Mouse (Mus musculus): ENCODE results near the gene Tmem9b. TPM values are rescaled to one million over a fixed set of nuclear protein-coding genes. Genes with fewer than 3 reads are reported as not detected.

Gene Tmem9b
- polyA plus RNA-seq, 1 experiment from 2014 or later: 95.7 TPM

GRCm38 (mm10) chr7:109790818-109791217, 38.1 kb upstream of the Tmem9b start:
- 43% methylated on average over 3 of the region's 3 CpGs for WGBS
- peaks cover 4% of the 10 kb centered on the region; the same call in 1 of the 2 replicates for H3K4me1 ChIP-seq (replicated peaks; ENCODE audit: insufficient read depth, low read length)
- DNase-seq (ENCODE audit: low spot score) (peak; percentile 61), ATAC-seq (replicated peaks; ENCODE audit: low FRiP score, low read depth) (peak; percentile 65; the same call in 1 of the 2 replicates)
- H3K4me3 ChIP-seq (replicated peaks; ENCODE audit: low read depth, low read length): no peak overlapping the region
- no peaks in the 10 kb centered on the region for H3K27me3 ChIP-seq (ENCODE audit: insufficient read depth, low read length)
- no peaks in the 10 kb centered on the region for H3K36me3 ChIP-seq (ENCODE audit: insufficient read depth, low read length)
- H3K27ac ChIP-seq: no peak overlapping the region
- H3K4me2 ChIP-seq (ENCODE audit: low read length): no peak overlapping the region
- TF ChIP-seq CTCF (IDR thresholded peaks at IDR 0.05; ENCODE audit: low read depth): no peak
- no peaks in the 10 kb centered on the region for H3K9me3 ChIP-seq (replicated peaks; ENCODE audit: low read length)
- H3K9ac ChIP-seq (ENCODE audit: low read depth, low read length): no peak overlapping the region

- no peak overlapping the region for H3K4me2 ChIP-seq (ENCODE audit: low read length)
- H3K27ac ChIP-seq: no peak overlapping the region
- no peak for TF ChIP-seq CTCF (IDR thresholded peaks at IDR 0.05; ENCODE audit: low read depth)
- no peaks in the 10 kb centered on the region for H3K36me3 ChIP-seq (ENCODE audit: insufficient read depth, low read length)
- no peak overlapping the region for H3K4me3 ChIP-seq (replicated peaks; ENCODE audit: low read depth, low read length)
- no peak overlapping the region for H3K9ac ChIP-seq (ENCODE audit: low read depth, low read length)
- no peaks in the 10 kb centered on the region for H3K9me3 ChIP-seq (replicated peaks; ENCODE audit: low read length)
- no peaks in the 10 kb centered on the region for H3K27me3 ChIP-seq (ENCODE audit: insufficient read depth, low read length)
- no peak for ATAC-seq (replicated peaks; ENCODE audit: low FRiP score, low read depth)
- WGBS: 73% methylated on average over 2 of the region's 2 CpGs
- H3K4me1 ChIP-seq (replicated peaks; ENCODE audit: insufficient read depth, low read length): no peaks in the 10 kb centered on the region
- DNase-seq (ENCODE audit: low spot score): no peak
These were observed 35.2 kb upstream of the Tmem9b start for GRCm38 (mm10) chr7:109787860-109788259.

- ATAC-seq (replicated peaks; ENCODE audit: low FRiP score, low read depth) (no peak), DNase-seq (ENCODE audit: low spot score) (no peak)
- H3K9me3 ChIP-seq (replicated peaks; ENCODE audit: low read length): no peaks in the 10 kb centered on the region
- no peak overlapping the region for H3K4me2 ChIP-seq (ENCODE audit: low read length)
- H3K36me3 ChIP-seq (ENCODE audit: insufficient read depth, low read length): no peaks in the 10 kb centered on the region
- H3K27ac ChIP-seq: no peak overlapping the region
- no peaks in the 10 kb centered on the region; the same call in 1 of the 2 replicates for H3K4me1 ChIP-seq (replicated peaks; ENCODE audit: insufficient read depth, low read length)
- H3K4me3 ChIP-seq (replicated peaks; ENCODE audit: low read depth, low read length): no peak overlapping the region
- no peak overlapping the region for H3K9ac ChIP-seq (ENCODE audit: low read depth, low read length)
- 27% methylated on average over 7 of the region's 7 CpGs for WGBS
- no peak for TF ChIP-seq CTCF (IDR thresholded peaks at IDR 0.05; ENCODE audit: low read depth)
- peaks cover 24% of the 10 kb centered on the region for H3K27me3 ChIP-seq (ENCODE audit: insufficient read depth, low read length)
These were observed 30.6 kb upstream of the Tmem9b start for GRCm38 (mm10) chr7:109783281-109783680.

- Histone ChIP-seq H3K27ac (no peak within 1 kb of the TSS), H3K9me3 (replicated peaks; ENCODE audit: low read length) (no peaks in the 10 kb centered on the region), H3K36me3 (ENCODE audit: insufficient read depth, low read length) (no peaks in the 10 kb centered on the region), H3K4me2 (ENCODE audit: low read length) (peak within 1 kb of the TSS; percentile 91), H3K4me3 (replicated peaks; ENCODE audit: low read depth, low read length) (peak within 1 kb of the TSS; percentile 45), H3K9ac (ENCODE audit: low read depth, low read length) (peak within 1 kb of the TSS; percentile 40; the same call in 1 of the 2 replicates), H3K4me1 (replicated peaks; ENCODE audit: insufficient read depth, low read length) (no peaks in the 10 kb centered on the region; the same call in 1 of the 2 replicates), H3K27me3 (ENCODE audit: insufficient read depth, low read length) (peaks cover 24% of the 10 kb centered on the region)
- no peak for TF ChIP-seq CTCF (IDR thresholded peaks at IDR 0.05; ENCODE audit: low read depth)
- ATAC-seq (replicated peaks; ENCODE audit: low FRiP score, low read depth) (peak; percentile 78), DNase-seq (ENCODE audit: low spot score) (peak; percentile 85)
- WGBS: 2% methylated on average over 52 of the region's 52 CpGs
These were observed 29.0 kb upstream of the Tmem9b start, which contains the start of gene Nrip3 for GRCm38 (mm10) chr7:109781470-109782203. Gene Nrip3, minus strand, starts transcription at chr7:109782025.

GRCm38 (mm10) chr7:109781087-109781469, 28.4 kb upstream of the Tmem9b start:
- Histone ChIP-seq H3K27ac (no peak overlapping the region), H3K27me3 (ENCODE audit: insufficient read depth, low read length) (peaks cover 24% of the 10 kb centered on the region), H3K9ac (ENCODE audit: low read depth, low read length) (peak overlapping the region; percentile 40; the same call in 1 of the 2 replicates), H3K9me3 (replicated peaks; ENCODE audit: low read length) (no peaks in the 10 kb centered on the region), H3K4me1 (replicated peaks; ENCODE audit: insufficient read depth, low read length) (no peaks in the 10 kb centered on the region; the same call in 1 of the 2 replicates), H3K4me3 (replicated peaks; ENCODE audit: low read depth, low read length) (peak overlapping the region; percentile 45), H3K36me3 (ENCODE audit: insufficient read depth, low read length) (no peaks in the 10 kb centered on the region), H3K4me2 (ENCODE audit: low read length) (peak overlapping the region; percentile 91)
- no peak for DNase-seq (ENCODE audit: low spot score)
- under 1% methylated on average over 24 of the region's 24 CpGs for WGBS
- no peak for TF ChIP-seq CTCF (IDR thresholded peaks at IDR 0.05; ENCODE audit: low read depth)
- peak; percentile 55 for ATAC-seq (replicated peaks; ENCODE audit: low FRiP score, low read depth)

GRCm38 (mm10) chr7:109772251-109772650, 19.6 kb upstream of the Tmem9b start:
- DNase-seq (ENCODE audit: low spot score) (no peak), ATAC-seq (replicated peaks; ENCODE audit: low FRiP score, low read depth) (no peak)
- TF ChIP-seq CTCF (IDR thresholded peaks at IDR 0.05; ENCODE audit: low read depth): no peak
- Histone ChIP-seq H3K27ac (no peak overlapping the region), H3K9me3 (replicated peaks; ENCODE audit: low read length) (no peaks in the 10 kb centered on the region), H3K36me3 (ENCODE audit: insufficient read depth, low read length) (no peaks in the 10 kb centered on the region), H3K4me3 (replicated peaks; ENCODE audit: low read depth, low read length) (no peak overlapping the region), H3K27me3 (ENCODE audit: insufficient read depth, low read length) (no peaks in the 10 kb centered on the region), H3K9ac (ENCODE audit: low read depth, low read length) (no peak overlapping the region), H3K4me2 (ENCODE audit: low read length) (no peak overlapping the region), H3K4me1 (replicated peaks; ENCODE audit: insufficient read depth, low read length) (no peaks in the 10 kb centered on the region)

All from kidney, postnatal 0 days (tissue).